Mouse (Mus musculus) ES-E14 (cell line): Measurements from ENCODE around the gene Psma6.

Source experiments
- CHD2 ChIP-seq: IDR thresholded peaks from 2 replicates; pipeline ENCODE4 v1.6.1; 2014; ENCODE audit warnings: mild to moderate bottlenecking, low read depth, low read length, inconsistent platforms
- HCFC1 ChIP-seq: IDR thresholded peaks from 2 replicates; pipeline ENCODE4 v1.6.1; 2012; ENCODE audit warnings: low read length, inconsistent platforms, borderline replicate concordance; ENCODE audit not compliant: insufficient read depth
- MAFK ChIP-seq: IDR thresholded peaks from 2 replicates; pipeline ENCODE4 v1.6.1; 2014; ENCODE audit warnings: mild to moderate bottlenecking, low read depth, low read length, inconsistent platforms; ENCODE audit not compliant: insufficient read depth
- ZNF384 ChIP-seq: IDR thresholded peaks from 2 replicates; pipeline ENCODE4 v1.6.1; 2012; ENCODE audit warnings: low read depth, low read length, inconsistent platforms

DNA sequence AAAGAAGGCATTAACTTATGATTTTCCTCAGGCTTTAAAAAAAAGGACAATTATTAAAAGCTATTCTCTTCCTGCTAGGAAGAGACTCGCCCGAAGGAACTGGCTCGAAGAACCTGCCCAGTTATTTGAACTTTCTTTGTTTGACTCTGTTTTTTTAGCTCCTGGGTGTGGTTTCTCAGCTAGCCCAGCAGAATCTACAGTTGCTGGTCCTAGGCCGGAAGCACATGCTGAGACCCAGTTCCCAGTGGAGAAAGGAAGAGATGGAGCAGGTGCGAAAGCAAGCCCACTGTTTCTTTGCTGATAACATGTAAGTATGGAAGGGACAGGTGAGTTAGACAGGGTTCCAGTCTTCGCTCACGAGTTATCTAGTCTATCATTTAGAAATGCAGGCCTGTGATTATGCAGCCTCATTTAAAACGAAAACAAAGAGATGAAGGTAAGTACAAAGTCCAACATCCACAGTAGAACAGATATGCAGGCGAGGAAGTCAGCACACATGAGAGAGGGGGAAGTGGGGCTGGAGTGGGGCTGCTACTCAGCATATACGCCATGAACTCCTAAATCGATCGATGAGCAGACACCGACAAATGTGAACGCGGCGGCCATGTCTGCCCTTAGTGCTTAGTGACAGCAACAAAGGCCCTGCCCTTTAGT is 6.9 kb upstream of the Psma6 start:
- TF ChIP-seq ZNF384 = peak; percentile 79; the same call in 1 of the 2 replicates
- TF ChIP-seq CHD2 = 0 out of 2 replicates have a peak, but pooled peaks have one; percentile 30
- TF ChIP-seq MAFK = no peak
- TF ChIP-seq HCFC1 = no peak
